Mouse (Mus musculus) forebrain, postnatal 0 days (tissue): ENCODE results near the gene Popdc3. TPM values are rescaled to one million over a fixed set of nuclear protein-coding genes. Genes with fewer than 3 reads are reported as not detected.

Experiments used
- ATAC-seq: fragments of 200-750 bp; cut with Nextera tagmentation; 2 replicates; pipeline ENCODE4 v1.8.0; 2017; ENCODE audit warnings: mild to moderate bottlenecking, moderate library complexity
- DNase-seq: peaks from one replicate; pipeline ENCODE4 v3.0.0-alpha.2; 2015
- H3K27ac ChIP-seq: fragments of 300-500 bp; sonication (generic); 2 replicates; pipeline ENCODE4 v1.5.1; 2014; ENCODE audit warnings: low read depth, mild to moderate bottlenecking, antibody characterized with exemption, low read length, moderate library complexity, mixed read lengths
- H3K27me3 ChIP-seq: fragments of 300-500 bp; sonication (generic); 2 replicates; pipeline ENCODE4 v1.6.1; 2014; ENCODE audit warnings: mild to moderate bottlenecking, low read length, mixed read lengths; ENCODE audit not compliant: insufficient read depth
- H3K36me3 ChIP-seq: fragments of 300-500 bp; sonication (generic); 2 replicates; pipeline ENCODE4 v1.6.1; 2014; ENCODE audit warnings: mild to moderate bottlenecking, moderate library complexity; ENCODE audit not compliant: insufficient read depth
- H3K4me1 ChIP-seq: fragments of 300-500 bp; sonication (generic); 2 replicates; pipeline ENCODE4 v1.6.1; 2014; ENCODE audit warnings: antibody characterized with exemption; ENCODE audit not compliant: insufficient read depth
- H3K4me2 ChIP-seq: fragments of 300-500 bp; sonication (generic); 2 replicates; pipeline ENCODE4 v1.6.1; 2014; ENCODE audit warnings: low read depth, mild to moderate bottlenecking, moderate library complexity
- H3K4me3 ChIP-seq: fragments of 300-500 bp; sonication (generic); 2 replicates; pipeline ENCODE4 v1.5.1; 2014; ENCODE audit warnings: low read depth, low read length, mixed read lengths
- H3K9ac ChIP-seq: fragments of 300-500 bp; sonication (generic); 2 replicates; pipeline ENCODE4 v1.6.1; 2014; ENCODE audit warnings: mild to moderate bottlenecking
- H3K9me3 ChIP-seq: fragments of 300-500 bp; sonication (generic); 2 replicates; pipeline ENCODE4 v1.6.1; 2016; ENCODE audit warnings: low read length
- CTCF ChIP-seq: sonication (generic); IDR thresholded peaks from 2 replicates; pipeline ENCODE4 v1.5.1; 2016; ENCODE audit warnings: antibody characterized with exemption, control low read depth, low read depth
- WGBS: fragments of 180-500 bp; shearing (Covaris S2); extraction: QIAGEN DNeasy Blood & Tissue Kit; methylation state at CpG from one replicate; pipeline ENCODE4 v1.1.7; 2014; 5-methylcytosine and 5-hydroxymethylcytosine counted together
- polyA plus RNA-seq: library from polyadenylated mRNA; unstranded; fragments of >200 nt; fragmentation: Nextera tagmentation; extraction: Ambion mirVana; gene quantifications from 2 replicates; pipeline ENCODE4 v1.2.1, GENCODE M21; 2015
- total RNA-seq: library from RNA; depleted of rRNA; stranded (reverse); fragments of >200 nt; gene quantifications from 2 replicates; pipeline ENCODE4 v1.2.3, GENCODE M21; 2014

Gene Popdc3
- total and polyA plus RNA-seq, 2 experiments from 2014 or later, result 2.3 to 2.9 TPM

- Histone ChIP-seq H3K36me3 (no peaks in the 10 kb centered on the region), H3K9ac (no peak overlapping the region), H3K27me3 (no peaks in the 10 kb centered on the region), H3K4me1 (no peaks in the 10 kb centered on the region), H3K4me2 (no peak overlapping the region), H3K9me3 (no peaks in the 10 kb centered on the region), H3K27ac (no peak overlapping the region), H3K4me3 (no peak overlapping the region)
- no peak for ATAC-seq
- 82% methylated on average over 5 of the region's 5 CpGs for WGBS
- TF ChIP-seq CTCF, result no peak
- no peak for DNase-seq
Measured at GRCm38 (mm10) chr10:45194531-45194930, 16.6 kb downstream of the Popdc3 start.

DNA sequence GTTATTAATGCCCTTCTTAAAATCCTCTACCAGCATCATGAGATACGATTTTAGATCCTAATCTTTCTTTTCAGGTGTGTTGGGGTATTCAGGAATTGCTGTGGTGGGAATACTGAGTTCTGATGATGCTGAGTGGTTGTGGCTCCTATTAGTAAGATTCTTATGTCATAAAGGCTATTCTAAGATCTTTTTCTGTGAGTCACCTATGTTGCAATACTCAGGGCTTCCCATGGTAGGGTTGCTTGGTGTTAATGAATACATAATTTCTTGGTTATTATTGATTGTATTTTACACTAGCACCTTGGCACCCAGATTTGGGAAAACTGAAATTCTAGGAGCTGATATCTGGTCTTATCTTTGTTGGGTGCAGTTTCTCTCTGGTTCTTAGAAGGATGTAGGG lies 26.7 kb downstream of the Popdc3 start:
- Histone ChIP-seq H3K27me3 (no peaks in the 10 kb centered on the region), H3K4me2 (no peak overlapping the region), H3K9ac (no peak overlapping the region), H3K4me1 (no peaks in the 10 kb centered on the region), H3K4me3 (no peak overlapping the region), H3K36me3 (no peaks in the 10 kb centered on the region), H3K27ac (no peak overlapping the region), H3K9me3 (no peaks in the 10 kb centered on the region)
- DNase-seq (no peak), ATAC-seq (no peak)
- 60% methylated on average over 1 of the region's 1 CpGs for WGBS
- no peak for TF ChIP-seq CTCF

DNA sequence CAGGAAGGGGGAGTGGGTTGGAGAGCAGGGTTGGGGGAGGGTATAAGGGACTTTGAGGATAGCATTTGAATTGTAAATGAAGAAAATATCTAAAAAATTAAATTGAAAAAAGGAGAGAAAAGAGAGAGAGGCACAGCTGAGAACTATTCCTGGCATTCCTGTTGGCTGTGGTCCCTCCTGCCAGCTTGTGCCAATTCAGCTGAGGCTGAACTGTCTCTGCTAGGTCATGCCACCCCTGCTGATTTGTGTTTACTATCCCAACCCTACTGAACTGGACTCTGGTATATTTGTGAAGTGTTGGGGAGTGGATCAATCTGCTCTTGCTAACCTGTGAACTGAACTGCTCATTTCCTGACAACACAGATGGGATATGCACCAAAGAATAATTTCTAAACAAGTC lies 32.3 kb downstream of the Popdc3 start:
- Histone ChIP-seq H3K9ac (no peak overlapping the region), H3K27me3 (no peaks in the 10 kb centered on the region), H3K4me3 (no peak overlapping the region), H3K36me3 (no peaks in the 10 kb centered on the region), H3K4me2 (no peak overlapping the region), H3K9me3 (no peaks in the 10 kb centered on the region), H3K27ac (no peak overlapping the region), H3K4me1 (no peaks in the 10 kb centered on the region)
- DNase-seq, result no peak
- no peak for ATAC-seq
- TF ChIP-seq CTCF, result no peak

DNA sequence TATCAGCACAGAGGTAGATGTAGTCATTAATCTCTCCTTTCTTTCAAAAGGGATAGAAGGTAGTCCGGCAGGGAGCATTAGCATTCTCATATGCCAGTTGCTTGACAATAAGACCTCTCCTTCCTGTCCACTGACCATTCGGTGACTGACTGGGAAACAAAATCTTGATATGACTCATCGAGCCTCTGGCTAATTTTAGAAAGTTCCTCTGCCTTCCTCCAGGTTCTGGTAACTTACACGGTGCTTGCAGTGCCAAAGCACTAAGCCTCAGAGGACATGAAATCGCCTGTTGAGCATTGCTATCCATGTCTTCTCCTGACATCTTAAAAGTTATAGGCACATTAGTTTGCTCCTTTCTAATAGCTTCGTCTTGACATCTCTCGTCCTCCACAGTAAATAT lies 38.8 kb downstream of the Popdc3 start:
- no peak overlapping the region for H3K4me2 ChIP-seq
- no peak overlapping the region for H3K9ac ChIP-seq
- H3K36me3 ChIP-seq, result no peaks in the 10 kb centered on the region
- DNase-seq (no peak), ATAC-seq (no peak)
- H3K4me1 ChIP-seq, result no peaks in the 10 kb centered on the region
- no peaks in the 10 kb centered on the region for H3K9me3 ChIP-seq
- no peak overlapping the region for H3K27ac ChIP-seq
- 89% methylated on average over 7 of the region's 7 CpGs for WGBS
- H3K27me3 ChIP-seq, result no peaks in the 10 kb centered on the region
- TF ChIP-seq CTCF, result no peak
- no peak overlapping the region for H3K4me3 ChIP-seq

- Histone ChIP-seq H3K9ac (no peak overlapping the region), H3K36me3 (no peaks in the 10 kb centered on the region), H3K4me2 (no peak overlapping the region), H3K27me3 (no peaks in the 10 kb centered on the region), H3K4me3 (no peak overlapping the region), H3K9me3 (no peaks in the 10 kb centered on the region), H3K4me1 (no peaks in the 10 kb centered on the region), H3K27ac (no peak overlapping the region)
- 48% methylated on average over 4 of the region's 4 CpGs for WGBS
- TF ChIP-seq CTCF, result no peak
- no peak for ATAC-seq
- DNase-seq, result no peak
Measured at GRCm38 (mm10) chr10:45229954-45230353, 52.1 kb downstream of the Popdc3 start.

- Histone ChIP-seq H3K27ac (no peak overlapping the region), H3K27me3 (no peaks in the 10 kb centered on the region), H3K36me3 (no peaks in the 10 kb centered on the region), H3K4me1 (no peaks in the 10 kb centered on the region), H3K9ac (no peak overlapping the region), H3K4me2 (no peak overlapping the region), H3K4me3 (no peak overlapping the region), H3K9me3 (no peaks in the 10 kb centered on the region)
- TF ChIP-seq CTCF, result no peak
- ATAC-seq (no peak), DNase-seq (no peak)
- WGBS, result 57% methylated on average over 6 of the region's 6 CpGs
Measured at GRCm38 (mm10) chr10:45233351-45233750, 55.5 kb downstream of the Popdc3 start.

- H3K27ac ChIP-seq, result no peak overlapping the region
- no peaks in the 10 kb centered on the region for H3K27me3 ChIP-seq
- H3K4me3 ChIP-seq, result no peak overlapping the region
- H3K9me3 ChIP-seq, result no peaks in the 10 kb centered on the region
- no peaks in the 10 kb centered on the region for H3K4me1 ChIP-seq
- 38% methylated on average over 3 of the region's 3 CpGs for WGBS
- no peak overlapping the region for H3K4me2 ChIP-seq
- ATAC-seq (no peak), DNase-seq (no peak)
- no peak overlapping the region for H3K9ac ChIP-seq
- H3K36me3 ChIP-seq, result no peaks in the 10 kb centered on the region
- TF ChIP-seq CTCF, result no peak
Measured at GRCm38 (mm10) chr10:45236304-45236703, 58.4 kb downstream of the Popdc3 start.

DNA sequence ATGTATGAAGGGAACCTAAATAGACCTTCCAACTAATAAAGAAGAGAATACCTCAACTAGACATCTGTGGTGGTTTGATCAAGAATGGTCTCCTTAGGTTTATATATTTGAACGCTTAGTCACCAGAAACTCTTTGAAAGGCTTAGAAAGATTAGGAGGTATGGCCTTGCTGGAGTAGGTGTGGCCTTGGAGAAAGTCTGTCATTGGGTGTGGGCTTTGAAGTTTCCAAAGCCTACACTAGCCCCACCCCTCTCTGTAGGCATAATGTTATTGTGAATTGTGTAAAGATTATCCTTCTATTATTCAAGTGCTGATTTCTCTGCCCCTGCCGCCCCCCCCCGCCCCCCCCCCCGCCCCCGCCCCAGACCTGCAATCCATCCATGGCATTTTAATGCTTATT lies 59.6 kb downstream of the Popdc3 start:
- Histone ChIP-seq H3K27ac (no peak overlapping the region), H3K4me3 (no peak overlapping the region), H3K9ac (no peak overlapping the region), H3K36me3 (no peaks in the 10 kb centered on the region), H3K9me3 (no peaks in the 10 kb centered on the region), H3K4me2 (no peak overlapping the region), H3K27me3 (no peaks in the 10 kb centered on the region), H3K4me1 (no peaks in the 10 kb centered on the region)
- no peak for TF ChIP-seq CTCF
- DNase-seq (no peak), ATAC-seq (no peak)
- 84% methylated on average over 5 of the region's 5 CpGs for whole genome bisulfite sequencing
